Mouse (Mus musculus): ENCODE results near the gene Stip1. TPM values are rescaled to one million over a fixed set of nuclear protein-coding genes. Genes with fewer than 3 reads are reported as not detected.
A peak's percentile ranks its signal among the peaks of the same experiment; 100 is the strongest.

Stip1 gene
- polyA plus RNA-seq, 1 experiment from 2014 or later: 240 TPM

GRCm38 (mm10) chr19:7072221-7072620, 32.5 kb upstream of the Stip1 start:
- H3K4me1 ChIP-seq: peaks cover 36% of the 10 kb centered on the region
- no peak for ATAC-seq (ENCODE audit: insufficient number of reproducible peaks, insufficient read depth, low FRiP score, low TSS enrichment, low read depth)
- no peak overlapping the region for H3K9ac ChIP-seq
- H3K4me2 ChIP-seq: no peak overlapping the region
- peaks cover 32% of the 10 kb centered on the region for H3K27me3 ChIP-seq
- H3K36me3 ChIP-seq: no peaks in the 10 kb centered on the region
- 67% methylated on average over 6 of the region's 6 CpGs for WGBS
- no peaks in the 10 kb centered on the region for H3K9me3 ChIP-seq
- H3K4me3 ChIP-seq: no peak overlapping the region
- no peak overlapping the region for H3K27ac ChIP-seq

GRCm38 (mm10) chr19:7070775-7071174, 31.0 kb upstream of the Stip1 start:
- no peak for ATAC-seq (ENCODE audit: insufficient number of reproducible peaks, insufficient read depth, low FRiP score, low TSS enrichment, low read depth)
- WGBS: 7% methylated on average over 4 of the region's 4 CpGs
- H3K9ac ChIP-seq: 0 out of 2 replicates have a peak overlapping the region, but pooled peaks have one; percentile 59
- no peaks in the 10 kb centered on the region for H3K9me3 ChIP-seq
- H3K4me3 ChIP-seq: no peak overlapping the region
- peak overlapping the region; percentile 46 for H3K4me2 ChIP-seq
- H3K36me3 ChIP-seq: no peaks in the 10 kb centered on the region
- peaks cover 50% of the 10 kb centered on the region for H3K4me1 ChIP-seq
- no peak overlapping the region; the same call in 1 of the 2 replicates for H3K27ac ChIP-seq
- H3K27me3 ChIP-seq: peaks cover 33% of the 10 kb centered on the region

GRCm38 (mm10) chr19:7069781-7070763, 30.3 kb upstream of the Stip1 start:
- H3K4me3 ChIP-seq: no peak overlapping the region; the same call in 1 of the 2 replicates
- peak overlapping the region; percentile 46 for H3K4me2 ChIP-seq
- peak overlapping the region; percentile 30; the same call in 1 of the 2 replicates for H3K27ac ChIP-seq
- 6% methylated on average over 35 of the region's 35 CpGs for WGBS
- peaks cover 52% of the 10 kb centered on the region for H3K4me1 ChIP-seq
- peaks cover 33% of the 10 kb centered on the region for H3K27me3 ChIP-seq
- peak overlapping the region; percentile 59 for H3K9ac ChIP-seq
- ATAC-seq (ENCODE audit: insufficient number of reproducible peaks, insufficient read depth, low FRiP score, low TSS enrichment, low read depth): no peak
- H3K9me3 ChIP-seq: no peaks in the 10 kb centered on the region
- H3K36me3 ChIP-seq: no peaks in the 10 kb centered on the region

GRCm38 (mm10) chr19:7068661-7069531, 29.1 kb upstream of the Stip1 start:
- peak overlapping the region; percentile 26 for H3K4me2 ChIP-seq
- peaks cover 52% of the 10 kb centered on the region for H3K4me1 ChIP-seq
- no peak overlapping the region for H3K4me3 ChIP-seq
- no peaks in the 10 kb centered on the region for H3K9me3 ChIP-seq
- no peak for ATAC-seq (ENCODE audit: insufficient number of reproducible peaks, insufficient read depth, low FRiP score, low TSS enrichment, low read depth)
- peaks cover 32% of the 10 kb centered on the region for H3K27me3 ChIP-seq
- WGBS: 49% methylated on average over 11 of the region's 11 CpGs
- peak overlapping the region; percentile 44; the same call in 1 of the 2 replicates for H3K27ac ChIP-seq
- H3K36me3 ChIP-seq: no peaks in the 10 kb centered on the region
- 0 out of 2 replicates have a peak overlapping the region, but pooled peaks have one; percentile 59 for H3K9ac ChIP-seq

- peak overlapping the region; percentile 26 for H3K4me2 ChIP-seq
- 0 out of 2 replicates have a peak overlapping the region, but pooled peaks have one; percentile 46 for H3K9ac ChIP-seq
- H3K9me3 ChIP-seq: no peaks in the 10 kb centered on the region
- H3K27ac ChIP-seq: no peak overlapping the region
- ATAC-seq (ENCODE audit: insufficient number of reproducible peaks, insufficient read depth, low FRiP score, low TSS enrichment, low read depth): no peak; the same call in 1 of the 2 replicates
- H3K4me1 ChIP-seq: peaks cover 52% of the 10 kb centered on the region
- WGBS: 2% methylated on average over 14 of the region's 14 CpGs
- H3K4me3 ChIP-seq: no peak overlapping the region
- peaks cover 29% of the 10 kb centered on the region for H3K27me3 ChIP-seq
- H3K36me3 ChIP-seq: no peaks in the 10 kb centered on the region
Observed at GRCm38 (mm10) chr19:7068136-7068535, 28.4 kb upstream of the Stip1 start.

GRCm38 (mm10) chr19:7067344-7068050, 27.7 kb upstream of the Stip1 start:
- H3K27ac ChIP-seq: no peak overlapping the region
- 0 out of 2 replicates have a peak overlapping the region, but pooled peaks have one; percentile 46 for H3K9ac ChIP-seq
- no peaks in the 10 kb centered on the region for H3K9me3 ChIP-seq
- 53% methylated on average over 20 of the region's 20 CpGs for WGBS
- H3K4me1 ChIP-seq: peaks cover 52% of the 10 kb centered on the region
- H3K36me3 ChIP-seq: no peaks in the 10 kb centered on the region
- no peak for ATAC-seq (ENCODE audit: insufficient number of reproducible peaks, insufficient read depth, low FRiP score, low TSS enrichment, low read depth)
- H3K27me3 ChIP-seq: peaks cover 29% of the 10 kb centered on the region
- no peak overlapping the region for H3K4me2 ChIP-seq
- H3K4me3 ChIP-seq: no peak overlapping the region

GRCm38 (mm10) chr19:7066828-7067342, 27.1 kb upstream of the Stip1 start:
- 35% methylated on average over 7 of the region's 8 CpGs for WGBS
- H3K27me3 ChIP-seq: peaks cover 25% of the 10 kb centered on the region
- H3K4me3 ChIP-seq: 0 out of 2 replicates have a peak overlapping the region, but pooled peaks have one; percentile 1

GRCm38 (mm10) chr19:7066034-7066827, 26.5 kb upstream of the Stip1 start:
- WGBS: 26% methylated on average over 15 of the region's 15 CpGs
- peaks cover 18% of the 10 kb centered on the region for H3K27me3 ChIP-seq
- peaks cover 52% of the 10 kb centered on the region for H3K4me1 ChIP-seq
- no peak for ATAC-seq (ENCODE audit: insufficient number of reproducible peaks, insufficient read depth, low FRiP score, low TSS enrichment, low read depth)
- peak overlapping the region; percentile 61 for H3K9ac ChIP-seq
- no peaks in the 10 kb centered on the region for H3K9me3 ChIP-seq
- H3K4me2 ChIP-seq: peak overlapping the region; percentile 34
- H3K27ac ChIP-seq: peak overlapping the region; percentile 51; the same call in 1 of the 2 replicates
- no peaks in the 10 kb centered on the region for H3K36me3 ChIP-seq
- H3K4me3 ChIP-seq: 0 out of 2 replicates have a peak overlapping the region, but pooled peaks have one; percentile 1

More at GRCm38 (mm10) chr19:7066828-7067342, 27.1 kb upstream of the Stip1 start:
- no peak for ATAC-seq (ENCODE audit: insufficient number of reproducible peaks, insufficient read depth, low FRiP score, low TSS enrichment, low read depth)
- Histone ChIP-seq H3K9ac (peak overlapping the region; percentile 61; the same call in 1 of the 2 replicates), H3K4me1 (peaks cover 52% of the 10 kb centered on the region), H3K4me2 (peak overlapping the region; percentile 34; the same call in 1 of the 2 replicates), H3K36me3 (no peaks in the 10 kb centered on the region), H3K27ac (no peak overlapping the region), H3K9me3 (no peaks in the 10 kb centered on the region)

GRCm38 (mm10) chr19:7064571-7064970, 24.8 kb upstream of the Stip1 start:
- H3K4me2 ChIP-seq: no peak overlapping the region
- no peak overlapping the region for H3K4me3 ChIP-seq
- peaks cover 38% of the 10 kb centered on the region for H3K4me1 ChIP-seq
- H3K27ac ChIP-seq: no peak overlapping the region
- no peak; the same call in 1 of the 2 replicates for ATAC-seq (ENCODE audit: insufficient number of reproducible peaks, insufficient read depth, low FRiP score, low TSS enrichment, low read depth)
- WGBS: 2% methylated on average over 3 of the region's 3 CpGs
- no peaks in the 10 kb centered on the region for H3K36me3 ChIP-seq
- H3K9ac ChIP-seq: no peak overlapping the region
- H3K27me3 ChIP-seq: peaks cover 14% of the 10 kb centered on the region
- H3K9me3 ChIP-seq: no peaks in the 10 kb centered on the region

- Histone ChIP-seq H3K36me3 (no peaks in the 10 kb centered on the region), H3K9ac (no peak overlapping the region), H3K4me3 (no peak overlapping the region), H3K9me3 (no peaks in the 10 kb centered on the region), H3K4me1 (peaks cover 31% of the 10 kb centered on the region), H3K4me2 (no peak overlapping the region), H3K27ac (no peak overlapping the region), H3K27me3 (peaks cover 7% of the 10 kb centered on the region)
- 89% methylated on average over 8 of the region's 8 CpGs for WGBS
- ATAC-seq (ENCODE audit: insufficient number of reproducible peaks, insufficient read depth, low FRiP score, low TSS enrichment, low read depth): no peak
Observed at GRCm38 (mm10) chr19:7062916-7063315, 23.1 kb upstream of the Stip1 start.
